Mouse (Mus musculus): ENCODE data around the gene Cbl.

DNA sequence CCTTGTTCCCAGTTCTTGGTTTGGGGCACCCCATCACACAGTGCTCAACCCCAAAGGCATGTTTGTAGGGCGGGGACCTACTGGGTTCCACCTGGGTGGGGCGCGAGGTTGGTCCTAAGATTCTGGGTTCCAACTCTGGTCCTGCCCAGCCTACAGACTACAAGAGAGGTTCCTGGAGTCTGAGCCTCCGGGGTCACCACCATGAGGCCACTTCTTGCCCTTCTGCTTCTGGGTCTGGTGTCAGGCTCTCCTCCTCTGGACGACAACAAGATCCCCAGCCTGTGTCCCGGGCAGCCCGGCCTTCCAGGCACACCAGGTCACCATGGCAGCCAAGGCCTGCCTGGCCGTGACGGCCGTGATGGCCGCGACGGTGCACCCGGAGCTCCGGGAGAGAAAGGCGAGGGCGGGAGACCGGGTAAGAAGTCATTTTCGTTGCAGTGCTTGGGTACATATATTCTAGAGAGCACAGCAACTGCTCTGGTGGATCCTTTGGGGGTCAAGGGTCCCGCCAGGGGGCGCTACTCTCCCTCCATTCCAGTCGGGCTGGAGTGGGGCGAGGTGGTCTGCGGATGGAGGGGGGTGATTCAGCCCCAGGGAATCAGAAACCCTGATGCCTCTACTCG, 126.2 kb downstream of the Cbl start:
- TF ChIP-seq CTCF (conservative IDR thresholded peaks at IDR 0.05; ENCODE audit: insufficient read depth, insufficient read length, low read depth, low read length) (peak; percentile 32; the same call in 1 of the 2 replicates), POLR2A (IDR thresholded peaks at IDR 0.05; ENCODE audit: low read depth, low read length) (no peak)
